Mouse (Mus musculus): ENCODE measurements around the gene Ago1. TPM values are rescaled to one million over a fixed set of nuclear protein-coding genes. Genes with fewer than 3 reads are reported as not detected.
A peak's percentile ranks its signal among the peaks of the same experiment; 100 is the strongest.

The Ago1 gene
- total RNA-seq, 2 experiments from 2014 or later, result 63.1 to 64.0 TPM

DNA sequence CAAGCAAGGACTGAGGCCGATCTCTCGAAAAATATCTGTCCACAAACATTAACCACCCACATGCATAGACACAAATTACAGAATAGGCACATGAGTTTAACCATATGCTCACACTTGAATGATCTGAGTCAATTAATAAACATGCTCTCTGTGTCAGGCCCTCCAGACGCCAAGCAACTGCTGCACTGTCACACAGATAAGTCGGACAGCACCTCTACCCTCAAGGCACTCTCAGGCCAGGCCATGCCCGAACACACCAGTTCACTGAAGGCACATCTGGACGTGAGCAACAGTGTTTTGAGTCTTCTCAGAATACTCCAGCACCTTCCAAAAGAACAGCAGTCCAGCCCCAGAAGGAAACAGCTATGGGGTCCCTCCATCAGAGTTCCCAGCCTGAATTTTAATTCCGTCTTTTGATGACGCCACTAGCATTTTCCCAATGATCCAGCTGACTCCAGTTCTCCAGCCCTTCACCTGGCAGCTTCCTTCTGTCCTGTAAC, 2.1 kb downstream of the Ago1 start:
- H3K27ac ChIP-seq, result peak overlapping the region; percentile 47; the same call in 1 of the 2 replicates
- no peak for DNase-seq (ENCODE audit: low spot score in 2 of 2)
- H3K4me3 ChIP-seq, result peak overlapping the region; percentile 10
- TF ChIP-seq CTCF (conservative IDR thresholded peaks at IDR 0.05), result no peak

DNA sequence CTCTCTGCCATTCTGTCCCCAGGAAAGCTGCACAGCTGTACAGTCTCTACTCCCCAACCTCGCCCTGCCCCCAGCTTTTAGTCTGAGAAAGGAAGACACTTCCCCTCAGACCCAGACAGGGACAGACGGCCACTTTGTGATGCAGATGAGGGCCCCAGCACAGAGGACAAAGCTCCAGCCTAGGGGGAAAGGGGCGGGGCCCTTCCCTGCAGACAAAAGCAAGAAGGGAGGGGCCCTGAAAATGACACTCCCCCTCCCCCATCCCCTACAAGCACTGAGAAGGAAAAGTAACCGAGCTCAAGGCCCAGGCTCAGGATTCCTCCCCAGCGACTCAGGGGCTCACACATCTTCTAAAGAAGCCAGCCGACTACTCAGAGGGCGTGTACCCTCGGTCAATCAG, 2.5 kb downstream of the Ago1 start:
- Histone ChIP-seq H3K4me3 (peak overlapping the region; percentile 10), H3K27ac (peak overlapping the region; percentile 47; the same call in 1 of the 2 replicates)
- DNase-seq (ENCODE audit: low spot score in 2 of 2), result peak; percentile 38 to 44
- TF ChIP-seq CTCF (conservative IDR thresholded peaks at IDR 0.05), result no peak

DNA sequence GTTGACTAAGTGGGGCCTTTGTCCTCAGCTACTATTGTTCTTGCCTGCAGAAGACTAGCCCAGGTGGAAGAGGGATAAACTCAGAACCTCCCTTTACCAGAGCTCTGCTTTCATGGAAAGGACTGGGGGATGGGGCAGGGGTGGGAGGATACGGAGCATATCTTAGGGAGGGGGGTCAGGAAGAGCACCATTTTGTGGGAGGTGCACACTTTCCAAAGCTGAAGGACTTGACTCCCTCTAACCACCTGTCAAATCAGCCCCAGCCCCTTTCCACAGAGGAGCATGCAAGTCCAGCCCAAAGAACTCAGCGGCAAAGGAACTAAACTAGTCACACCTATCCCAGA, 3.5 kb downstream of the Ago1 start:
- Histone ChIP-seq H3K27ac (no peak overlapping the region; the same call in 1 of the 2 replicates), H3K4me3 (no peak overlapping the region)
- TF ChIP-seq CTCF (conservative IDR thresholded peaks at IDR 0.05), result no peak
- DNase-seq (ENCODE audit: low spot score in 2 of 2), result no peak

DNA sequence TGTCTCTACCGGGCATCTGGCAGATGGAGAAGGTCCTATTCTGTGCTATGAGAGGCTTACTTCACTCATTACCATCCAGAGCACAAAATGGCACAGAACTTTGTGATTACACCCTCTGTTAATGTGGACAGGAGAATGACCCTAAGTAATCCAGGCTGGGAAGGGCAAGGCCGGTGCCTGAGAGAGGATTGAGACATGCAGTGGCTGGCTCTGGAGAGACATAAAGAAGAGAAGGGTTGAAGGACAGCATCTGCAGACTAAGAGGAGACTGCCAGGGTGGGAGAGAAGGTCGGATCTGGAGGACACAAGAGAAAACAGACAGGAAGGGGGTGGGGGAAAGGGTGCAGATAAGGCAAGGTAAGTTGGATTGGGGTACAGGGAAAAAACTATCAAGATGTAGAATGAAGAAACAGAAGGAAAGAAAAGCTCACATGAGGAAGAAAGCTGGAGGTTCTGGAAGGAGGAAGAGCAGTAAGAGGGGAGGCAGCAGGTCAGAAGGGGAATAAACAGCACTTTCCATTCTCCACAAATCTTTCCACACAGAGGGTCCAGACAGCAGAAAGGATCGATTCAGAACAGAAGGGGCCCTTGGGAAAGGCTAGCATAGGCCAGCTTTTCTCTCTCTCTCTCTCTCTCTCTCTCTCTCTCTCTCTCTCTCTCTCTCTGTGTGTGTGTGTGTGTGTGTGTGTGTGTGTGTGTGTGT, 4.0 kb downstream of the Ago1 start:
- no peak for DNase-seq (ENCODE audit: low spot score in 2 of 2)
- TF ChIP-seq CTCF (conservative IDR thresholded peaks at IDR 0.05), result no peak
- Histone ChIP-seq H3K27ac (peak overlapping the region; percentile 28; the same call in 1 of the 2 replicates), H3K4me3 (no peak overlapping the region)

DNA sequence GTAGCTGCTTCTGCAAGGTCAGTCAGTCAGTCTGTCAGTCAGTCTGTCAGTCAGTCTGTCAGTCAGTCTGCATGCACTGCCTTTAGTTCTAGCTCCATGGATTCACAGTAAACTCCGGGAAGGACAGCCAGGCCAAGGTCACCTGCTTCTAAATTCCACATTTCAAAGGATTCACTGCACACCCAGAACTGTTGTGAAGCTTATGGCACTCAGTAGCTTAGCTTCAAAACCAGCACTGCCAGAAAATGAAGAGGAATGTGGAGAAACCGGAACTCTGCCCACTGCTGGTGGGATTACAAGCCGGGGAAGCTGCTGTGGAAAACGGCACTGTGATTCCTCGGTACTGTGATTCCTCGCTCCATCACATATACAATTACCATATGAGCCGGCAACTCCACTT, 12.9 kb downstream of the Ago1 start:
- peak; percentile 35 for TF ChIP-seq CTCF (conservative IDR thresholded peaks at IDR 0.05)
- no peak overlapping the region for H3K27ac ChIP-seq
- DNase-seq (ENCODE audit: low spot score in 2 of 2), result no peak
- H3K4me3 ChIP-seq, result no peak overlapping the region

DNA sequence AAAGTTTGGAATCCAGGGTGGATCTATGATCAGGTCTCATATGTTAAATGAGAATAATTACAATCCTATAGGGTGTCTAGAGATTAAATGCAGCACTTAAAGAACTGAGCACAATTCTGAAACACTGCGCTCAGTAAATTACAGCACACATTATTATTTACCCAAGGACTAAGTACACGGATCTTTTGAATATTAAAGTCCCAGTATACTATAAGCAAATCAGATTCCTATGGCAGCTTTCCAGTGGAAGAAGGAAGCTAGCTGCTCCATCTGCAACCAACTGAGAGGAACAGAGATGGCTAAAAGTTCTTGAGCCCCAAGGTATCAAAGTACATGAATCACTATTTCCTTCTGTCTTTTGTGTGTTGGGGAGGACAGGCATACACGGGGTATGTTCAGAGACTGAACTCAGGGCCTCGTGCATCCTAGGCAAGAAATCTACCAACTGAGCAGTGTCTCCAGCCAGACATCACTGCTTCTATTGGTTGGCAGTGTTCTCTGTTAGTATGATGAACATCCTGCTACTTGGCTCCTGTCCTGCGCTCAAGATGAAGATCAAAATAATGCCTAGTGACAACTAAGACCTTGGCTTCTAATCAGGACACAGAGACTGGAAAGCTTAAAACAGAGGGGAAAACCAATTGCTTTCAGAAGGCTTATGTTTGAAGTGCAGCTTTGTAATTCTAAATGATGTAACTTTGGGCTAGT, 13.7 kb downstream of the Ago1 start:
- no peak for DNase-seq (ENCODE audit: low spot score in 2 of 2)
- Histone ChIP-seq H3K27ac (no peak overlapping the region), H3K4me3 (no peak overlapping the region)
- TF ChIP-seq CTCF (conservative IDR thresholded peaks at IDR 0.05), result no peak

DNA sequence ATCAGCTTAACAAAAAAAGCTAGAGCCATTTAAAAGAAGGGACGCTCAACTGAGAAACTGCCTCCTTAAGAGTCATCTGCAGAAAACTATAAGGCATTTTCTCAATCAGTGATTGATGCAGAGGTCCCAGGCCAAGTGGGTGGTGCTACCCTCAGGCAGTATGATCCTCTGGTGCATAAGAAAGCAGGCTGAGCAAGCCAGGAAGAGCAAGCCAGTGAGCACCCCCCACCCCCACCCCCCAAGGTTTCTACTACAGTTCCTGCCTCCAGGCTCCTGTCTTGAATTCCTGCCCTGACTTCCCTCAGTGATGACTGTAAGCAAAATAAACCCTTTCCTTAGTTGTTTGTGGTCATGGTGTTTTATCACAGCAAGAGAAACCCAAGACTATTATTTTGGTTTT, 18.1 kb downstream of the Ago1 start:
- DNase-seq (ENCODE audit: low spot score in 2 of 2), result no peak
- Histone ChIP-seq H3K4me3 (no peak overlapping the region), H3K27ac (no peak overlapping the region)
- TF ChIP-seq CTCF (conservative IDR thresholded peaks at IDR 0.05), result no peak

DNA sequence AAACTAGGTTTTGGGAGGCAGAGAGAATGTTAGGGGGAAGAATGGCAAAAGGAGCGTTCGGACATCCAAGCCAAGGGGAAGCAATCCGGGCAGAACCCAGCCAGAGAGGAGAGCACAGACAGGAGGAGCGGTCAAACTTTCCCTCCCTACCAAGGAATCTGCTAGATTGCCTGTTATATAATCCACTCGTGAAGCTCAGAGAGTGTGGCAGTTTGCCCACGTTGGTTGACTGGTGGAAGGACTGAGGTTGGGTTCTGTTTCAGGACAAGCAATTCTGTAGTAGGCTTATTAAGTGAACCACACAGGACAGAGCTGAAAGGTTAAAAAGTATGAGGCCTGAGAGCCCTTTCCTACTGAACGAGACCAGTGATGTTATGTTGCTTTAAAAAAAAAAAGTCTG, 21.3 kb downstream of the Ago1 start:
- TF ChIP-seq CTCF (conservative IDR thresholded peaks at IDR 0.05), result no peak
- H3K4me3 ChIP-seq, result no peak overlapping the region
- no peak for DNase-seq (ENCODE audit: low spot score in 2 of 2)
- H3K27ac ChIP-seq, result no peak overlapping the region

DNA sequence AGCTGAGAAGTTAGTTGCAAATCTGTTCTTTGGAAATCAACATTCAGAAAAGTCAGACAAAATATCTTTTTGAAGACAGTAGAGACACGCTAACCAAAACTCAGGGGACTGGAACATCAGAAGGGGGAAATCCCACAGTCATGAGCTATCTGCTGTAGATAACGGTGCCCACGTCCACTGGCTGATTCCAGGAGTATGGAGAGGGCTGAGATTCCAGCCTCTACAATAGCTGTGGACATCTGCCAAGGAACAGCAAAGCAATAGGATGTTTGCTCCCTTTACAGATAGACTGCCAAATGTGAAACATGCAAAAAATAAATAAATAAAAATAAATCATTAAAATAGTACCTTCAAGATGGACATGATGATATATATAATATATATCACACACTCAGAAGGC, 23.9 kb downstream of the Ago1 start:
- H3K27ac ChIP-seq, result no peak overlapping the region
- no peak overlapping the region for H3K4me3 ChIP-seq
- DNase-seq (ENCODE audit: low spot score in 2 of 2), result no peak
- no peak for TF ChIP-seq CTCF (conservative IDR thresholded peaks at IDR 0.05)

DNA sequence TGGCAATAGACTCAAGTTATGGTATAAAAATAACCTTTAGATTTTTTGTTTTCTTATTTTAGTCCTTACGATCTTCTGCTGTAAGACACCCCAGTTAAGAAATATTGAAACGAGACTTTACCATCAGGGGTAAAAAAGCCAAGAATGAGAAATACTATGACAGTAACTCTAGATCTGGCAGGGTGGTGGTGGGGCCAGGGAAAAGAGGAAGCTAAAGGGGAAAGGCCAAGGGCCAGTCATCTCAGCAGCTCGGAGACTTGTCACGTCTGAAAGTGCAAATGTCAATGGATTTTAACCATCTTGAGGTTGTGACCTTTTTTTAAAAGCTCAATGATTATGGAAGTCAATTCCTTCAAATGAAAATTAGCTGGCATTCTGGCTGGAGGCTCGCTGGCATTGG, 30.1 kb downstream of the Ago1 start:
- TF ChIP-seq CTCF (conservative IDR thresholded peaks at IDR 0.05), result no peak
- no peak for DNase-seq (ENCODE audit: low spot score in 2 of 2)
- 0 out of 2 replicates have a peak overlapping the region, but pooled peaks have one; percentile 10 for H3K27ac ChIP-seq
- no peak overlapping the region for H3K4me3 ChIP-seq

DNA sequence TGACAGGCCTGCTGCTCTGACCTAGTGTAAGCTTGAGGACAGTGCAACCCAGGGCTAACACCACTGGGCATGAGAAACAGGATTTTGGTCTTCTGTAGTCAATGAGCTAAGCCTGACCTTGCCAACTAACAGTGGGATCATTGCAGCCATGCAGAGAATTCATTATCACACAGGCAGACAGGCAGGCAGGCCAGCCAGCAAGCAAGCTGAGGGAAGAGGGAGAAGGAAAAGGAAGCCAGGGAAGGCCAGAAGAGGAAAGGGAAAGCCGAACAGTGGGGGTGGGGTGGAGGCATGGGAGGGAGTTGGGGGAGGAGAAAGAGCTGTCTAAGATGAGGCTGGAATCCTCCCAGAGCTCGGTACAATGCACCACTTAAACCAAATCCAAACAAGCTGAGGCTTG, 32.1 kb downstream of the Ago1 start:
- peak overlapping the region; percentile 68 for H3K27ac ChIP-seq

DNA sequence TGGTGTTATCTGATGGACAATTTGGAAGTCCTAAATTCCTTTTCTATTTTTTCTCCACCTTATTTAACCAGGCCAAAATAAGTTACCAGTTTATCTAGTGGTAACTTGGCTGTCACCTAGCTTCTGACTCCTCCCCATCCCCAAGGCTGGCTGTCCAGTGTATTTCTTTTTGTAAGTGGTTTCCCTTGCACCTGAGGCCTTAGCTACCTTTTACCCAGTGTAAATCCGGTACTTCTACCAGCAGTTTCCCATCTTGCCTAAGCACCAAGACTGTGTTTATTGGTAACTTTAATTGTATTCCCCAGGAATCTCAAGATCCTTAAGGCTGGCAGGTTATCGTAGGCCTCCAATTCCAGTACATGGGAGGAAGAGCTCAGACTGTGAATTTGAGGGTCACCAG, 34.3 kb downstream of the Ago1 start:
- DNase-seq (ENCODE audit: low spot score in 2 of 2), result no peak
- Histone ChIP-seq H3K27ac (no peak overlapping the region), H3K4me3 (no peak overlapping the region)
- TF ChIP-seq CTCF (conservative IDR thresholded peaks at IDR 0.05), result no peak

More for the DNA sequence above, 32.1 kb downstream of the Ago1 start:
- no peak for TF ChIP-seq CTCF (conservative IDR thresholded peaks at IDR 0.05)
- DNase-seq (ENCODE audit: low spot score in 2 of 2), result peak; percentile 29 to 39
- H3K4me3 ChIP-seq, result no peak overlapping the region

DNA sequence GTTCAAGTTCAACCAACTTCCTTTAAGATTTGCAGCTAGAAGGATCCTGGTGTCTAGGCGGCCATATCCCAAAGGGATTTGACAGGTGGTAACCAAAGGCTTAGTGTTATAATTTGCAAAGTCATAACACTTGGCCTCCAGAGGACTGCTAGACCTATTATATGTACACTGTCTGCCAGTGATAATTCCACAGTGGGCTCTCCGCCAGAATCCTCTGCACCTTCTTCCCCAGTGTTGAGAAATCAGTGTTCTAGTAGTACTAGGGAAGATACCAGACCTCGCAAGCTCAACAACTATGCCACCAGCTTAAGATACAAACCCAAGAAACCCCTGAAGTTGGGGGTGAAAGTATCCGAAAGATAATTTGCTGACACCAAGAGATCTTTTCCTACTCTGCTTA, 35.2 kb downstream of the Ago1 start:
- Histone ChIP-seq H3K4me3 (no peak overlapping the region), H3K27ac (no peak overlapping the region)
- no peak for DNase-seq (ENCODE audit: low spot score in 2 of 2)
- no peak for TF ChIP-seq CTCF (conservative IDR thresholded peaks at IDR 0.05)

DNA sequence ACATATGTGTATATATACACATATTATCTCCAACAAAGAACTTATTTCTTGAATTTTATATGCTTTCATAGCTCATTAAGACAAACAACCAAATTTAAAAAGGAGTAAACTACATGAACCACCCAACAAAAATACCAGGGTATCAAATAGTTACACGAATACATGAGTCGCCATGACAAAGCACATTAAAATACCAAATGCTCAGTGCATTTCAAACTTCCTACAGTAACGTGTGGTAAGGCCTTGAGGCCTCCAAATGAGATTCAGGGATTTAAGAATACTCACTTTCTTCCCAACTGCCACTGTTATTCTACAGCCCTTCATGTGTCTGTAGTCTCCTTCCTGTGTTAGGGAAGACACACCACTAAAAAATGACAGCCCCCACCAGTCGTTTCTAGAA, 36.6 kb downstream of the Ago1 start:
- no peak overlapping the region for H3K27ac ChIP-seq
- DNase-seq (ENCODE audit: low spot score in 2 of 2), result no peak
- TF ChIP-seq CTCF (conservative IDR thresholded peaks at IDR 0.05), result no peak
- H3K4me3 ChIP-seq, result no peak overlapping the region

Measured in layer of hippocampus, adult 2 months (tissue).